Mouse (Mus musculus) heart, postnatal 10 days (tissue): Measurements from ENCODE around the gene Fam214b. TPM values are rescaled to one million over a fixed set of nuclear protein-coding genes. Genes with fewer than 3 reads are reported as not detected.
A peak's percentile ranks its signal among the peaks of the same experiment; 100 is the strongest.
"Not testable (repeated sequence)": the region's sequence is repeated elsewhere in the genome, so short reads cannot be mapped to it uniquely, and the experiment has no call there.

Experiments
- DNase-seq, 2 experiments: peaks; one replicate each; pipeline ENCODE4 v3.0.0; 2021
- intact Hi-C: fragments of 180-260 bp; cut with DNase I; formaldehyde crosslinking; loops from one replicate; pipeline ENCODE4 v1.15.1; 2025
- total RNA-seq, 2 experiments: library from RNA; stranded (reverse); gene quantifications; 2 replicates each; pipeline ENCODE4 v1.2.3; 2021

Fam214b gene
- total RNA-seq, 2 experiments from 2014 or later: 23.6 to 30.7 TPM

DNA sequence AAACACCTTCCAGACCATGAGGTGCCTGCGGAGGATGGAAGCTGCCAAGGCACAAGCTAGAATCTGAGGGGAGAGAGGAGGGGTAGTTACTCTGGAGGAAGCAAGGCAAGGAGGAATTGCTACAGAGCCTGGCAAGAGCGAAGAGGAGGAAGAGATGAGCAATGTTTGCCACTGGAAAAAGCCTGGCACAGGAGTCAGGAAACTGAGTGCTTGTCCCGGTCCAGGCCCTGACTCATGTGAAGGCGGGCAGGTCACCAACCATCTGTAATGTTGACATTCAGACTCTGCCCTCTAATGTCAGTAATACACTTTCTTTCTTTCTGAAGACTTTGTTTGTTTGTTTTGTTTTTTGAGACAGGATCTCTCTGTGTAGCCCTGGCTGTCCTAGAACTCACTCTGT is 27.9 kb downstream of the Fam214b start:
- intact Hi-C loops: no loop called here
- DNase-seq: no peak

DNA sequence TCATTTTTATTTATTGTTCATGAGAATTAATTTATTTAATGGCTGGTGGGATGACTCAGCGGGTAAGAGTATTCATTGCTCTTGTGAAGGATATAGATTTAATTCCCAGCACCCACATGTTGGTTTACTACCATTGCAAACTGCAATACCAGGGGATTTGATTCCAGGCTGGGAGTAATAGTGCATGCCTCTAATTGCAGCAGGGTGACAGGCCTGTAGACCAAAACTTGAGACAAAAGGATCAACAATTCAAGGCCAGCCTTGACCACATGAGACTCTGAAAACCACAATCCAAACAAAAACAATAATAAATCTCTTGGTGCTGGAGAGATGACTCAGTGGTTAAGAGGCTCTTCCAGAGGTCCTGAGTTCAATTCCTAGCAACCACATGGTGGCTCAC is 33.9 kb downstream of the Fam214b start:
- intact Hi-C loops: no loop called here
- DNase-seq: no peak

GRCm38 (mm10) chr4:43010161-43011038 is 35.6 kb downstream of the Fam214b start, which contains the start of gene Fancg:
Gene Fancg, minus strand, starts transcription at chr4:43010506.
- intact Hi-C loops: no loop called here

GRCm38 (mm10) chr4:43005765-43006164 is 40.3 kb downstream of the Fam214b start:
- DNase-seq: peak; percentile 28 to 69
- intact Hi-C loops: loop anchor here (1.0 kb wide), 1 partner anchor 20 kb away; the partner anchor contains the start of gene Pigo

More at GRCm38 (mm10) chr4:43010161-43011038, 35.6 kb downstream of the Fam214b start, which contains the start of gene Fancg:
- peak; percentile 88 to 91 for DNase-seq

GRCm38 (mm10) chr4:43004951-43005350 is 41.1 kb downstream of the Fam214b start:
- DNase-seq: no peak
- intact Hi-C loops: loop anchor here (1.0 kb wide), 1 partner anchor 20 kb away; the partner anchor contains the start of gene Pigo

GRCm38 (mm10) chr4:43002756-43003439 is 43.1 kb downstream of the Fam214b start:
- DNase-seq: no peak
- intact Hi-C loops: no loop called here

DNA sequence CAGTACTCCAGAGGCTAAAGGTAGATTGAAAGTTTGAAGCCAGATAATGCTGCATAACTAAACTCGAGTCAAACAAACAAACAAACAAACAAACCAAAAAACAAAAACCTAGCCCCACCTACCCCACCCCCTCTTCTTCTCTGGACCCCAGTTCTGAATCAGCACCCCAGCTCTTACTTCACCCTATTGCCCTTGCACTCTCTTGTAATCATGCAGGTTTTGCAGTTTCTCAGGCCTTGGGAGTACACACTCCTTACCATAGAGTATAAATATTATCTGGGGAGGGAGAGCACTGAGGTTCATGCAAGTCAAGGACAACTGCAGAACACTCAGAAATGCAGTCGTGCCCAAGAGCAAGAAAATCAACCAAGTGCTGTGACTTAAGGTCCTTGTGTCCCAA is 44.7 kb downstream of the Fam214b start:
- intact Hi-C loops: no loop called here
- DNase-seq: no peak

DNA sequence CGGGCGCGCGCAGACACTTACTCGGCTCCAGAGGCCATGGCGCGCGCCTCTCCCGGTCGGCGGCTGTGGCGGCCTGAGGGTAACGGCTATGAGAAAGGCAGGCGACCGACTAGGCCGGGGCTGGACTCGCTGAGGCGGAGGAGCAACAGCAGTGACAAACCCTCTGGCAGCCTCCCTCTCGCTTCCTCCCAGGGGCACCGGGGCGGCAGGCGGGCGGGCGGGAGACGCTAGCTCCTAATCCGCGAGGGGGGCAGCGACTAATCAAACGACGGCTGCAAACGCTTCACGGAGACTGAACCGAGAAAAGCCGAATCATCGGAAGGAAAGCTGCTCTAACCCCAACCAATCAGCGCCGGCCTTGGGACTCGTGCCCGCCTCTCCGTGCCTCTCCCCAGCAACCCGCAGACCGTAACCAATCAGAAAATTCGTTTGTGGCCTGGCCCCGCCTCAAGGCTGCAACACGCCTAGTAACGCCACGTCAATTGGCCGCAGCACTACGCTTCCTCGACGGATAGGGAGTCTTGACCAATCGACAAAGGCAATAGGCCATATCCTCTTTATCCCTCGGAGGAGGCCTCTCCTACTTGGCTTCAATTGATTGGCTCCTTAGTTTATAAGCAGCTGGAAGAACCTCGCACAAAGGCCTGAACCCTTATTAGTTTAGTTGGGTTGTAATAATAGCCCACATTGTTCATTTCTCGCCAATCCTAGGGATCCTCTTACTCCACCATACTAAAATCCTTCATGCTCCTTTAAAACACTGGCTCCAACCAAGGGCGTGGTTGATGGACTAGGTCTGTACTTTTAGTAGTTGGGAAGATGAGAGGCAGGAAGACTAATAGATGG is 45.7 kb downstream of the Fam214b start, which contains the start of gene Vcp:
TSS of gene Vcp (minus strand) at position 367 of the 846 bp plus-strand sequence.
- intact Hi-C loops: not testable (repeated sequence)
- DNase-seq: peak; percentile 99 to 100

GRCm38 (mm10) chr4:42999451-43000140 is 46.4 kb downstream of the Fam214b start:
- peak; percentile 82 to 84 for DNase-seq
- intact Hi-C loops: no loop called here

DNA sequence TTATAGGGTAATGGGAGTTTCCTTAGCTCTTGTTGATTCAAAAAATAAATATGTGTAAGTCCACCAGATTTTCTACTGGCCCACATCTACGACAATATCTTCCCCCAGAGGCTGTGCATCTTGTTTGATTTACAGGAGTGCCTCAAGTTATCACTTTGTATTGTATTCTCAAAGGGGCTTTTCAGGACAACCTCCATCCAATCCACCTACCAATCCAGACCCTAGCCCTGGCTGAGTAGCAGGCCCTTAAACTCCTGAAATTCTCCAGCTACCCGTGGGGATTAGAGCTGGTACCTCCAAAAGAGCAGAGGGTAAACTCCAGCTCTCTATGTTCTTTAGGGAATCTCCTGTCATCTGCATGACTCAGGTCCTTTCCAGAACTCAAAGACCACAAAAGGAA is 48.0 kb downstream of the Fam214b start:
- no peak for DNase-seq
- intact Hi-C loops: no loop called here

- DNase-seq: no peak
- intact Hi-C loops: no loop called here
These were observed 57.7 kb downstream of the Fam214b start for GRCm38 (mm10) chr4:42988296-42988695.

Other genes starting within 250 kb of the Fam214b start
- not detected for gene Fam205a1, start 192.3 kb downstream of the Fam214b start, total RNA-seq
- under 1 TPM in 1 of 2 experiments, not detected in 1; 0.07 TPM for gene Gm12394, start 189.4 kb downstream of the Fam214b start, total RNA-seq
- gene Fam205c, start 172.0 kb downstream of the Fam214b start, total RNA-seq: 1 to 10 TPM; 2.7 to 2.9 TPM
- gene Phf24, start 129.6 kb downstream of the Fam214b start, total RNA-seq: 1 to 10 TPM; 8.0 to 9.5 TPM
- 10 to 100 TPM; 61.8 to 68.9 TPM for gene Dnajb5, start 96.4 kb downstream of the Fam214b start, total RNA-seq
- gene 1700022I11Rik, start 76.6 kb downstream of the Fam214b start, total RNA-seq: not detected
- gene Vcp, start 45.7 kb downstream of the Fam214b start, total RNA-seq: 100 to 1,000 TPM; 306 to 324 TPM
- gene Fancg, start 35.7 kb downstream of the Fam214b start, total RNA-seq: 1 to 10 TPM; 5.8 to 6.7 TPM
- gene Pigo, start 20.4 kb downstream of the Fam214b start, total RNA-seq: 10 to 100 TPM; 19.3 to 25.1 TPM
- gene Stoml2, start 14.5 kb downstream of the Fam214b start, total RNA-seq: 100 to 1,000 TPM in 1 of 2 experiments, 10 to 100 TPM in 1; 99.9 to 106 TPM
- gene Unc13b, start 12.7 kb upstream of the Fam214b start, total RNA-seq: 10 to 100 TPM; 28.3 to 31.4 TPM
- gene Atp8b5, start 220.9 kb upstream of the Fam214b start, total RNA-seq: under 1 TPM in 1 of 2 experiments, not detected in 1; 0.17 TPM